Mouse (Mus musculus) embryonic fibroblast, embryonic 13.5 days (primary cell): Measurements from ENCODE around the gene Slc2a2. TPM values are rescaled to one million over a fixed set of nuclear protein-coding genes. Genes with fewer than 3 reads are reported as not detected.

Experiments
- H3K27ac ChIP-seq: 2 replicates; pipeline ENCODE4 v1.5.1; 2012; ENCODE audit warnings: low read length, control low read depth, inconsistent platforms; ENCODE audit not compliant: insufficient read depth
- H3K4me1 ChIP-seq: 2 replicates; pipeline ENCODE4 v1.6.1; 2011; ENCODE audit warnings: low read length; ENCODE audit not compliant: control insufficient read depth, insufficient read depth
- H3K4me3 ChIP-seq: 2 replicates; pipeline ENCODE4 v1.5.1; 2011; ENCODE audit warnings: mild to moderate bottlenecking, control low read depth, low read length; ENCODE audit not compliant: insufficient read depth
- CTCF ChIP-seq: IDR thresholded peaks from 2 replicates; pipeline ENCODE4 v1.5.1; 2011; ENCODE audit warnings: mild to moderate bottlenecking, control low read depth, low read length, moderate library complexity, borderline replicate concordance; ENCODE audit not compliant: insufficient read depth
- POLR2A ChIP-seq: IDR thresholded peaks from 2 replicates; pipeline ENCODE4 v1.6.1; 2011; ENCODE audit warnings: low read depth, mild to moderate bottlenecking, control low read depth, low read length, moderate library complexity
- polyA plus RNA-seq: library from polyadenylated mRNA; stranded (reverse); fragments of >200 nt; gene quantifications from 2 replicates; pipeline ENCODE4 v1.2.4, GENCODE M21; 2011; ENCODE audit warnings: low read depth; ENCODE audit not compliant: missing spikeins, insufficient read length

Gene Slc2a2
- polyA plus RNA-seq, 1 experiment: not detected

- TF ChIP-seq POLR2A: no peak
- no peak for TF ChIP-seq CTCF
- H3K4me3 ChIP-seq: no peak overlapping the region
Observed at GRCm38 (mm10) chr3:28696162-28696561, 1.5 kb upstream of the Slc2a2 start.

GRCm38 (mm10) chr3:28699601-28700000, 1.9 kb downstream of the Slc2a2 start:
- TF ChIP-seq CTCF (no peak), POLR2A (no peak)
- Histone ChIP-seq H3K27ac (no peak overlapping the region), H3K4me3 (no peak overlapping the region), H3K4me1 (no peaks in the 10 kb centered on the region)

More at GRCm38 (mm10) chr3:28696162-28696561, 1.5 kb upstream of the Slc2a2 start:
- Histone ChIP-seq H3K4me1 (no peaks in the 10 kb centered on the region), H3K27ac (no peak overlapping the region)

- no peaks in the 10 kb centered on the region for H3K4me1 ChIP-seq
- TF ChIP-seq POLR2A (no peak), CTCF (no peak)
- no peak overlapping the region for H3K4me3 ChIP-seq
- no peak overlapping the region for H3K27ac ChIP-seq
Observed at GRCm38 (mm10) chr3:28705522-28706137, 7.9 kb downstream of the Slc2a2 start.

GRCm38 (mm10) chr3:28706736-28707135, 9.0 kb downstream of the Slc2a2 start:
- no peak overlapping the region for H3K4me3 ChIP-seq
- TF ChIP-seq CTCF: no peak
- TF ChIP-seq POLR2A: no peak

GRCm38 (mm10) chr3:28709740-28710139, 12.0 kb downstream of the Slc2a2 start:
- no peak overlapping the region for H3K27ac ChIP-seq
- no peaks in the 10 kb centered on the region for H3K4me1 ChIP-seq
- no peak for TF ChIP-seq POLR2A
- TF ChIP-seq CTCF: 0 out of 2 replicates have a peak, but pooled peaks have one; percentile 7
- no peak overlapping the region for H3K4me3 ChIP-seq

More at GRCm38 (mm10) chr3:28706736-28707135, 9.0 kb downstream of the Slc2a2 start:
- Histone ChIP-seq H3K27ac (no peak overlapping the region), H3K4me1 (no peaks in the 10 kb centered on the region)

DNA sequence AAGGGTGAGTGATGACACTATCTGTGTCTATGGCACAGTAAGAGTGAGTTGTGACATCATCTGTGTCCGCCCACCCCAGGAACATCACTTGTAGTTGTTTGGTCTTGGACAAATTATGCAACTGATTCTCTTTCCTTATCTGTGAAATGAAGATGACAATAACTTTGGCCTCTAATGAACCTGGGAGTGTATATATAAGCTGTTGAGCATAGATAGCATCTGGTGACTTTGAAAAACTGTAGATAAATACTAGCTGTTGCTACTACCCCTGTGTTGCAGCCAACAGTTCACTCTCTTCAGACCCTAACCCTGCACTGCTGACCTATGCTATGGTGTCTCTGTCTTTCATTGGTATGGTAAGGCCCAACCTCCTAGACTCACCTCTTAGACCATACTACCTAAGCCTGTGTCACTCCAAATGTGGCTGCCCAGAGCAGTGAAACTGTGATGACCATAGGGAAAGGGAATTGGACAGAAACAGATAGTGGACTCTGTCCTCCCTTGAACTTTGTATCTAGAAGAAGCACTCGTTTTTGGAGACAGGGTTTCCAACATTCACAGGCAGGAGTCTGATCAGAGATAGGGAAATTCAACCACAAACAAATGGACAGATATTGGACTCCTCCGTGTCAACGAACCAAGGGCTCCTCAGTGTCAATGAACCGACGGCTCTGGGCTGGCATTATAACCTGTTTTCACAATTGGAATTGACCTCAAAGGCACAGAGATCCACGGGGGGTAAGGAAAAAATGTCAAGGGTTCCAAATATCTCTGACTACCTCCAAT, 16.4 kb downstream of the Slc2a2 start:
- TF ChIP-seq CTCF (no peak), POLR2A (no peak)

DNA sequence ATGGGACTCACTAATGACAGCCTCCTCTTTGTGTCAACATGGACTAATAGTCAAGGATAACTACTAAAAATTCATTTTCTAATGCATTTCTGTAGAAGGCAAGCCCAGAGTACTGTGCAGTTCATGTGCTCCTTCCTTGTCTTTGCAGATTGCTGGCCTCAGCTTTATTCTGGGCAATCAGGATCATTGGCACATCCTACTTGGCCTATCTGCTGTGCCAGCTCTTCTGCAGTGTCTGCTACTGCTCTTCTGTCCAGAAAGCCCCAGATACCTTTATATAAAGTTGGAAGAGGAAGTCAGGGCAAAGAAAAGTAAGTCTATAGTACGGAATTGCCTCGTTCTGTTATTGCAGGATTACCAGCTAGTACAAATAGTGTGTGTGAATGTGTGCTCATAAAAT, 20.8 kb downstream of the Slc2a2 start:
- TF ChIP-seq POLR2A (no peak), CTCF (no peak)
- Histone ChIP-seq H3K4me3 (no peak overlapping the region), H3K27ac (no peak overlapping the region), H3K4me1 (0 out of 2 replicates have a peak, but pooled peaks cover 4% of the 10 kb centered on the region)

More for the DNA sequence above, 16.4 kb downstream of the Slc2a2 start:
- Histone ChIP-seq H3K4me1 (no peaks in the 10 kb centered on the region), H3K4me3 (no peak overlapping the region), H3K27ac (no peak overlapping the region)

DNA sequence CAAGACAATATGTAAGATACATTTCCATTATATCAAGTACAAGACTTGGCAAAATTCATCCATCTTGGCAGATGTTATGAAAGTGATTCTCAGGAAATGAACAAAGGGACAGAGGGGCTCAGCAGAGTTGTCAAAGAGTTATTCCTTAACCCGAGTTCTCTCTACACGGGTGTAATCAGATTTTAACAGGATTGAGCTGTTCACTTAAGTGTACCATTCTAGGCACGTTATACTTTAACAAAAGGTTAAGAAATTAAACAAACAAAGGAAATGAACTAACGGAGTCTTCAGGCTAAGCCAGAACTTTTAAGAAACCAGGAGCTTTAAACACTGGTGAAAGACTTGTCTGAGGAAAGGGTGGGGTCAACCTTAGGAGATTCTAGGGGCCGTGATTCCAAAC, 23.5 kb downstream of the Slc2a2 start:
- Histone ChIP-seq H3K27ac (no peak overlapping the region), H3K4me3 (no peak overlapping the region), H3K4me1 (0 out of 2 replicates have a peak, but pooled peaks cover 4% of the 10 kb centered on the region)
- no peak for TF ChIP-seq POLR2A
- TF ChIP-seq CTCF: no peak

DNA sequence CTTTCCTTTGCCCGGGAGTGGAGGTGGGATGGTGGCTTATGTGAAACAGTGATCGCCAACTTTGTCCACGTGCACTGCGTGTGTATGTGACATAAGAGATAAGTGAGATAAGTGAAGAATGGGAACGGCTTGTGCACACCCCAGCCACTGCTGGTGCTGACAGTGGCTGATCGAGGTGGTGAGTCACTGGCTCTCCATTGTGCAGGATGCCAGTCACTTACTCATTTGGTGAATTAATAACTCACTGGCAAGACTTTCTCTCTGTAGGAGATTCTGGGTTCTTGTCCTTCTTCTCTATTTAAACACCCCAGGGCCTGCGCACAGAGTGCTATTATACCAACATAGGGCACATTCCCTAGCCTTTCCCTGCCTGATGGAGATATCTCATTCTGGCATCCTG, 24.1 kb downstream of the Slc2a2 start:
- no peak overlapping the region for H3K27ac ChIP-seq
- H3K4me1 ChIP-seq: 0 out of 2 replicates have a peak, but pooled peaks cover 4% of the 10 kb centered on the region
- TF ChIP-seq CTCF (no peak), POLR2A (no peak)
- H3K4me3 ChIP-seq: no peak overlapping the region

- Histone ChIP-seq H3K27ac (no peak overlapping the region), H3K4me1 (0 out of 2 replicates have a peak, but pooled peaks cover 4% of the 10 kb centered on the region), H3K4me3 (no peak overlapping the region)
- no peak for TF ChIP-seq CTCF
- no peak for TF ChIP-seq POLR2A
Observed at GRCm38 (mm10) chr3:28722531-28722930, 24.8 kb downstream of the Slc2a2 start.

GRCm38 (mm10) chr3:28723534-28723933, 25.8 kb downstream of the Slc2a2 start:
- 0 out of 2 replicates have a peak, but pooled peaks cover 4% of the 10 kb centered on the region for H3K4me1 ChIP-seq
- TF ChIP-seq CTCF: no peak
- TF ChIP-seq POLR2A: no peak
- no peak overlapping the region for H3K27ac ChIP-seq
- H3K4me3 ChIP-seq: no peak overlapping the region
